Mouse (Mus musculus) megakaryocyte-erythroid progenitor cell, adult 5 weeks (primary cell): ENCODE results near the gene Rnf133. TPM values are rescaled to one million over a fixed set of nuclear protein-coding genes. Genes with fewer than 3 reads are reported as not detected.

Source experiments
- polyA plus RNA-seq: library from polyadenylated mRNA; stranded (reverse); fragments of >175 nt; gene quantifications from 2 replicates; pipeline ENCODE4 v1.2.3, GENCODE M21; 2012

The Rnf133 gene
- not detected in 2 replicates for polyA plus RNA-seq

GRCm38 (mm10) chr6:23650205-23650604 lies at the start of gene Rnf133:
Gene Rnf133, minus strand, starts transcription at chr6:23650305.

GRCm38 (mm10) chr6:23655036-23655435 lies 4.9 kb upstream of the Rnf133 start, which contains the start of gene Rnf148:
Gene Rnf148, minus strand, starts transcription at chr6:23655136.

Other genes with a start within 250 kb of the Rnf133 start
- not detected in 2 replicates for gene Rnf148, start 4.8 kb upstream of the Rnf133 start, polyA plus RNA-seq
- gene Cadps2, start 189.1 kb upstream of the Rnf133 start, polyA plus RNA-seq, result 0.38 and 0.94 TPM in 2 replicates